Mouse (Mus musculus) cortical plate, adult 2 months (tissue): ENCODE results near the gene Atp7a. TPM values are rescaled to one million over a fixed set of nuclear protein-coding genes. Genes with fewer than 3 reads are reported as not detected.

Experiments
- H3K27ac ChIP-seq: fragments of 200-500 bp; 2 replicates; pipeline ENCODE4 v1.5.1; 2012; ENCODE audit warnings: low read length, control low read depth, inconsistent platforms; ENCODE audit not compliant: insufficient read depth
- H3K4me1 ChIP-seq: fragments of 200-500 bp; 2 replicates; pipeline ENCODE4 v1.6.1; 2011; ENCODE audit warnings: low read length; ENCODE audit not compliant: control insufficient read depth, insufficient read depth
- H3K4me3 ChIP-seq: fragments of 200-500 bp; 2 replicates; pipeline ENCODE4 v1.5.1; 2011; ENCODE audit warnings: mild to moderate bottlenecking, low read length, control low read depth; ENCODE audit not compliant: insufficient read depth
- CTCF ChIP-seq: fragments of 200-500 bp; IDR thresholded peaks from 2 replicates; pipeline ENCODE4 v1.5.1; 2011; ENCODE audit warnings: mild to moderate bottlenecking, control low read depth, low read length; ENCODE audit not compliant: insufficient read depth; ENCODE audit errors: extremely low read depth
- POLR2A ChIP-seq: fragments of 200-500 bp; IDR thresholded peaks from 2 replicates; pipeline ENCODE4 v1.6.1; 2011; ENCODE audit warnings: mild to moderate bottlenecking, low read length, control low read depth; ENCODE audit not compliant: insufficient read depth; ENCODE audit errors: extremely low read depth
- polyA plus RNA-seq: library from polyadenylated mRNA; depleted of rRNA; stranded (reverse); fragments of >200 nt; gene quantifications from 2 replicates; pipeline ENCODE4 v1.2.3, GENCODE M21; 2012

The Atp7a gene
- polyA plus RNA-seq, 1 experiment = 2.8 TPM

DNA sequence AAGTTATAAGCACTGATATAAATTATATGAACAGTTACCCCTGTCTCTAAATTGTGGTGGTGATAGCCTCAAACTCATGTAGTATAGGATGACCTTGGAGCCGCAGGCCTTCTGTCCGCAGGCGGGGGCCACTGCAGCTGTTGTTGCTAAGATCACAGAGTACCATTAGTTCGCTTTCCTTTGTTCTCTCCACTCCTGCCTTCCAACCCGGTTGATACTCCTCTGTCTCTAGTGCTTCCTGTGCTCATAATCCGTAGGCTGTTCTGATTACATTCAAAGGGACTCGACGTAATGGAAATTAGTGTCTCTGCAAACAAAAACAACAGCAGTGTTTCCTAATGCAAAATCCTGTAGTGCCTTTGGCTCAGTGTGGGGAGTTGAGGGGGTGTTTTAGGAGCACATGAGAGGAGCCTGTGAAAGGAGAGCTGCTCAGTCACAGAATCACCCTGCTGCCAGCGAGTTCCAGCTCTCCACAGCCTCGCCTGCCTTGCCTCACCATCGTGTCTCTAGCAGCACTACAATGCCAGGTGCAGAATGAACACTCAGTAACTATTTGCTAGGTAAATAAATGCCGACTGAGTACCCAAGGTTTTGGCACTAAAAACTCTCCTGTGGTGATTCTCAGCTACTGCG is 53.9 kb downstream of the Atp7a start:
- Histone ChIP-seq H3K4me1 (no peaks in the 10 kb centered on the region; the same call in 1 of the 2 replicates), H3K27ac (0 out of 2 replicates have a peak overlapping the region, but pooled peaks have one; percentile 17), H3K4me3 (no peak overlapping the region)
- TF ChIP-seq POLR2A = no peak
- no peak for TF ChIP-seq CTCF

- no peak for TF ChIP-seq CTCF
- TF ChIP-seq POLR2A = no peak
- H3K4me1 ChIP-seq = no peaks in the 10 kb centered on the region; the same call in 1 of the 2 replicates
- H3K27ac ChIP-seq = no peak overlapping the region
- H3K4me3 ChIP-seq = no peak overlapping the region
Measured at GRCm38 (mm10) chrX:106082518-106082917, 55.4 kb downstream of the Atp7a start.

GRCm38 (mm10) chrX:106085132-106085531 is 58.1 kb downstream of the Atp7a start:
- H3K27ac ChIP-seq = no peak overlapping the region
- no peak for TF ChIP-seq POLR2A
- no peak for TF ChIP-seq CTCF
- no peak overlapping the region for H3K4me3 ChIP-seq
- H3K4me1 ChIP-seq = no peaks in the 10 kb centered on the region; the same call in 1 of the 2 replicates

DNA sequence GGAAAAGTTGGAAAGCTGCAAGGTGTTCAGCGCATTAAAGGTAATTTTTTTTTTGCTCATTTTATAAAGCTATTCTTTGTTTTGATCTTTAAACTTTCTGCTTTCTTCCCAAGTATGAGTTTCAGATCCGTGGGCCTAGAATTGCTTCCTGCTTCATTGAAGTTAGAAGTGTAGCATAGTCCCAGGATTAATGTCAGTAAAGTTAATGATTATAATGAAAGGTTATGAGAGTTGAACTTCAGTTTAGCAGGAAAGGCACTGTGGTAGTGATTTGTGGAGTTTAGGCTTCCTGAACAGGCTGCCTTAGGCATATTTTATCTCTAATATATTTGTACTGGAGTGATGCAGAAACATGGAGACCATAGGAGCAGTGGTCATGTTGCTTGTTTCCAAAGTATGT is 58.5 kb downstream of the Atp7a start:
- Histone ChIP-seq H3K4me3 (no peak overlapping the region), H3K4me1 (no peaks in the 10 kb centered on the region; the same call in 1 of the 2 replicates), H3K27ac (no peak overlapping the region)
- no peak for TF ChIP-seq CTCF
- TF ChIP-seq POLR2A = no peak

DNA sequence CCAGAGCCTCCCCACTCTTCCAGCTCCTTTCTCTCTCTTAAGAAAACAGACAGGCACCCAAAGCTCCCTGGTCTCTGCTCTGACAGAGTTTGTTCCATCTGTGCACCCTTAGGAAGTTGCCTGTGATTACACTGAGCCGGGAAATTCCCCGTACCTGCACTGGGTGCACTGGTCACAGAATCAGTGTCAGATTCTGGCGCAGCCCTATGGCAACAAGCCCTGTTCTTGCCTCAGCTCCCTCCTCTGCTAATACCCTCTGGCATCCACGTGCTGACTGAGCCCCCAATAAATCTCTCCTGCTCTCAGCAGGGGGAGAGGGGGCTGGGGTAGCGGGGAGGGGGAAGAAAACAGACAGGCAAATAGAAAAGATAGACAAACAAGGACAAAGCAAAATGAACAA is 65.9 kb downstream of the Atp7a start:
- H3K27ac ChIP-seq = no peak overlapping the region
- no peaks in the 10 kb centered on the region for H3K4me1 ChIP-seq
- no peak for TF ChIP-seq POLR2A
- no peak for TF ChIP-seq CTCF
- no peak overlapping the region for H3K4me3 ChIP-seq

DNA sequence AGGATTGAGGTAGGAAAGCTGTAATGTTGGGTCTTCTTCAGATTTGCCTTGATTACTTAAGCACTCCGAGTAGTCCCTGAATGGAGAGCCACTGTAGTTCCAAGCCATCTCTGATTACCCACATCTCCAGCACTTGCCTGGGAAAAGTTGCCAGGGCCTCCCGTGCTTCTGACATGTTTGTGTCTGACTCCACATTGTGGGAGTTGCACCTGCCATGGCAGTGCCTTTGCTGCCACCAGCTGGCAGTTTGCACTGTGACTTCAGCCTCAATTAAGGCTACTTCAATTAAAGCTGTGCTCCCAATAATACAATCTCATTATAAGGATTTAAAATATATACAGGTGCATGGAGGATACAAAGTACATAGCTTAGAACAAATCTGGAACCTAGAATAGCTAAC is 78.4 kb downstream of the Atp7a start:
- H3K27ac ChIP-seq = no peak overlapping the region
- no peaks in the 10 kb centered on the region for H3K4me1 ChIP-seq
- TF ChIP-seq CTCF = peak; percentile 49; the same call in 1 of the 2 replicates
- TF ChIP-seq POLR2A = no peak
- H3K4me3 ChIP-seq = no peak overlapping the region

DNA sequence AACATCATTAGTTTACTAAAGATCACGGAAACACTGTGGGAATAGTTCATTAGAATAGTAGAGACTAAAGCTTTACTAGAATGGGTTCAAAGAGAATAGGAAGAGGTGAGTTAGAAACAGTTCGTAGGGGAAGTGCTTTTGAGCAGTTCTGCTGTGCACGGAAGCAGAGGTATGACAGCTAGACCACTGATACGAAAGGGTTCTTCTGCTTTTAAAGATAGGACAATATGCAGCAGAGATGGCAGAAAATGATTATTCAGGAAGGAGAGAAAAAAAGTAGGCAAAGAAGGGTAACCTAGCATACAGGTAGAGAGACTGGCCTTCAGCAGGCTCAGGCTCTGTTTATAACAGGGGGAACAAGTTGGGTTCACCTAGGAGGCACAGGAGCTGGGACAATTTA is 86.8 kb downstream of the Atp7a start:
- Histone ChIP-seq H3K27ac (no peak overlapping the region), H3K4me1 (no peaks in the 10 kb centered on the region), H3K4me3 (no peak overlapping the region)
- TF ChIP-seq POLR2A (no peak), CTCF (no peak)

- Histone ChIP-seq H3K27ac (no peak overlapping the region), H3K4me3 (no peak overlapping the region), H3K4me1 (no peaks in the 10 kb centered on the region)
- TF ChIP-seq CTCF = no peak
- TF ChIP-seq POLR2A = no peak
Measured at GRCm38 (mm10) chrX:106114674-106115073, 87.6 kb downstream of the Atp7a start.

DNA sequence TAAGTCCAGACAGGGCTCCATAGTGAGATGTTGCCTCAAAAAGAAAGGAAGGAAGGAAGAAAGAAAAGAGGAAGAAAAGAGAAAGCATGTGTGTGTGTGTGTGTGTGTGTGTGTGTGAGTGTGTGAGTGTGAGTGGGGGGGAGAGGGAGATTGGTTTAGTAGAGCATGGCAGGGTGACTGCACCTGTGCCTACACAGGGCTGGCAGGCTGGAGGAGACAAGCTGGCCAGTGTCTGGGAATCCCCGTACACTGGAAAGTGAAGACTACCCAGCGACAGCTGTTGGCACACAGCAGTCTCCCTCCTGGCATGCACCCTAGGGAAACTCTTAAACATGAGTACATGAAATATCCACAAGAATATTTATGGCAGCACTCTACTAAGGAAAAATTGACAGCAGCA is 95.7 kb downstream of the Atp7a start:
- Histone ChIP-seq H3K4me3 (no peak overlapping the region), H3K4me1 (no peaks in the 10 kb centered on the region), H3K27ac (no peak overlapping the region)
- TF ChIP-seq POLR2A (no peak), CTCF (no peak)

GRCm38 (mm10) chrX:106128283-106128682 is 101.2 kb downstream of the Atp7a start:
- H3K4me3 ChIP-seq = no peak overlapping the region
- TF ChIP-seq CTCF = no peak
- TF ChIP-seq POLR2A = no peak
- no peak overlapping the region for H3K27ac ChIP-seq
- no peaks in the 10 kb centered on the region for H3K4me1 ChIP-seq

DNA sequence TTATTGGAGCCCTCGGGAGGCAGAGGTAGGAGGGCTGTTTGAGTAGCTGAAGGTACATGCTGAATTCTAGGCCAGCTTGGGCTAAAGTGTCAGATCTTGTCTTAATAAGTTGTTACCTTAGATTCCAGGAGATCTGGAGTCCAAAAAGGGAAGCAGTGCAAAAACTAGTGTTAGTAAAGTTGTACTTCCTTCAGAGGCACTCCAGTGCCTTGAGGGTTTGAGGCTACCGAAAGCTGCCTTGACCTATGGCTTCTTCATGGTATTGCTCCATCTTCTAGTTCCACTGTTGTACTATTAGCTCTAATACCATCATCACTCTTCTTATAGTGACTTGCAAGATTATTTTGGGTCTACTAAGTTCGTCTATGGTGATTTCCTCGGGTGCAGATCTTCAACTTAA is 102.8 kb downstream of the Atp7a start:
- H3K4me1 ChIP-seq = no peaks in the 10 kb centered on the region
- no peak for TF ChIP-seq CTCF
- no peak for TF ChIP-seq POLR2A
- no peak overlapping the region for H3K4me3 ChIP-seq
- H3K27ac ChIP-seq = no peak overlapping the region
